Mouse (Mus musculus): ENCODE data around the gene Rpl5.

Rpl5 gene

GRCm38 (mm10) chr5:107900206-107901013 is at the start of gene Rpl5:
Gene Rpl5 (plus strand): TSS chr5:107900502.
- peak; percentile 93 to 96 for DNase-seq (ENCODE audit: low spot score in 2 of 2)

GRCm38 (mm10) chr5:107853807-107854206 is 46.5 kb upstream of the Rpl5 start:
- no peak for DNase-seq (ENCODE audit: low spot score in 2 of 2)

DNA sequence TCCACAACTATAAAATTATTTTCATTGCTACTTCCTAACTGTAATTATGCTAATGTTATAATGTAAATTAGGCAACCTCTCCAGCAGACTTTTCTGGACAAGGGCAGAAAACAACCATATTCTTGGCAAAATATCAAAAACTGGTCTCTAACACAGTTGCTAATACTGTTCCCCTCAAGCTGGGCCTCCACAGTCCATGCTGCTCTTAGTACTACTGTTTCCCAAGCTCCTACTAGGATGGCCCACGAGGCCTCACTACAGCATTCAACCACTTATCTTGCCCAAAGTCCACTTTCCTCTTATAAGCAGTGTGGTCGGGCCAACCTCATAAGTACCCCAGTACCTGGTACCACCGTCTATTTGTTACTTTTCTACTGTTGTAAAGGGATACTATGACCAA is 45.7 kb upstream of the Rpl5 start:
- no peak for DNase-seq (ENCODE audit: low spot score in 2 of 2)

- DNase-seq (ENCODE audit: low spot score in 2 of 2): no peak
Measured at GRCm38 (mm10) chr5:107855546-107855945, 44.8 kb upstream of the Rpl5 start.

DNA sequence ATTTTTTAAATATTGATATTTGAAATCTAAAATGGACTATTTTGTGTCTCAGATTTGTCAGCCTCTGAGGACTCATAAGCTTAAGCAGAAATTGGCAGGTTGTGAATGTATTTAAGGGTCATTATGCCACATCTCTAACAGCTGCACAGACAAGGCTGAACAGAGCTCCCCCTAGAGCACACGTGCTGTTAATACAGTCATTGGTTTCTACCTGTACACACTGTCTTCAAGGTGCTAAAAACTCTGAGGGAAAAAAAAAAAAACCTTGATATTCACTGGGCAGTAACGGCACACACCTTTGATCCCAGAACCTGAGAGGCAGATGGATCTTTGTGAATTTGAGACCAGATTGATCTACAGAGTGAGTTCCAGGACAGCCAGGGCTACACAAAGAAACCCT is 41.3 kb upstream of the Rpl5 start:
- DNase-seq (ENCODE audit: low spot score in 2 of 2): no peak

GRCm38 (mm10) chr5:107863971-107864370 is 36.3 kb upstream of the Rpl5 start:
- no peak for DNase-seq (ENCODE audit: low spot score in 2 of 2)

- DNase-seq (ENCODE audit: low spot score in 2 of 2): peak; percentile 23 to 32
Measured at GRCm38 (mm10) chr5:107866127-107867126, 33.9 kb upstream of the Rpl5 start.

GRCm38 (mm10) chr5:107867970-107868904 is 32.1 kb upstream of the Rpl5 start:
- peak; percentile 72 for DNase-seq (ENCODE audit: low spot score in 2 of 2)

DNA sequence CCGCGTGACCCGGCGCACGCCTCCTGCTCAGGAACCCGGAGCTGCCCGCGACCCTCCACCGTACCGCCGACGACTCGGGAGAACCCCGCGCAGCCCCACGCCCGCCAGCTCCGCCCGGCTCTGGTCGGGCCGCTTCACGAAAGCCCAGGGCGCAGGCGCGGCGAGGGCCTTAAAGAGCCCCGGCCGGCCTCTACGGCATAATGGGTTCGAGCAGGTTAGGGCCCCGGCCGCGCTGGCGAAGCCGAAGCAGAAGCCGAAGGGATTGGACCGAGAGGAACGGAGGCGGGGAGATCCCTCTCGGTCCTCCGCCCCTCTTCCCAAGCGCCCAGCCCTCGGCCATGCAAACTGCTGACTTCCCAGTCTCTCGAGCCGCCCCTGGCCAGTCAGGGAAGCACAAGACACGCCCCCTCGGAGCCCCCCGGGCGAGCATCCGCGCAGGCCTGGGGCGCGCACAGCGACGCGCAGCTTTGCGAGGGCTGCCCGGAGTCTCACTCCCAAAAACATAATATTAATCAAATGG is 31.3 kb upstream of the Rpl5 start:
- peak; percentile 83 to 85 for DNase-seq (ENCODE audit: low spot score in 2 of 2)

DNA sequence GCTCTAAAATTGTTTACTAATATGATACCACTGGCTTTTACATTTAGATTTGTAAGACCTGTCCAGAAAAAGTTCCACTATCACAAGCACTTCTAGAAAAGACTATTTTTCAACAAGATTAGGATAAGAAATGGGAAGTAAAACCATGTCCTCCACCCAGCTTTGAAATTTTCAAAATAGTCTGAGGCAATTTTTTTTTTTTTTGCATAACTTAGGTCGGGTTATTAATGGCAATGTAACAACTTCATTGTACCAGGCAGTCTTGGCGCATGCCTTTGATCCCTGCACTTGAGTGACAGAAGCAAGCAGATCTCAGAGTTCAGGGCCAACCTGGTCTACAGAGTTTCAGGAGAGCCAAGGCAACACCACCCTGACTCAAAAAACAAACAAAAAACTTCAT is 30.6 kb upstream of the Rpl5 start:
- peak in 1 of 2 experiments; percentile 17 for DNase-seq (ENCODE audit: low spot score in 2 of 2)

DNA sequence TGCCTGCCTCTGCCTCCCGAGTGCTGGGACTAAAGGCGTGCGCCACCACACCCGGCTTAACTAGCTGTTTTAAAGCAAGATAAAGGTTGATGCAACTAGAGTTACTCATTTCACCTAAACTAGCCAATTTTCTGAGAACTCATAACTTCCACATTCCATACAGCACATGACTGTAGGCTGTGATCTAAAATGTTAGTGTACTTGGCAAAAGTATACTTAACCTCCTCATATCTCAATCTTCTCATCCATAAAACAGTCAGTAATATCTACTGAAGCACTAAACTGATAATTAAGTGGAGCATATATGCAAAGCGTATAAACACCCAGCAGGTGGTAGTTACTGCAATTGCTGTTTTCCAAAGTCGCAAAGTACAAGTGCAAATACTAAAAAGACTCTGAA is 27.0 kb upstream of the Rpl5 start:
- DNase-seq (ENCODE audit: low spot score in 2 of 2): no peak

DNA sequence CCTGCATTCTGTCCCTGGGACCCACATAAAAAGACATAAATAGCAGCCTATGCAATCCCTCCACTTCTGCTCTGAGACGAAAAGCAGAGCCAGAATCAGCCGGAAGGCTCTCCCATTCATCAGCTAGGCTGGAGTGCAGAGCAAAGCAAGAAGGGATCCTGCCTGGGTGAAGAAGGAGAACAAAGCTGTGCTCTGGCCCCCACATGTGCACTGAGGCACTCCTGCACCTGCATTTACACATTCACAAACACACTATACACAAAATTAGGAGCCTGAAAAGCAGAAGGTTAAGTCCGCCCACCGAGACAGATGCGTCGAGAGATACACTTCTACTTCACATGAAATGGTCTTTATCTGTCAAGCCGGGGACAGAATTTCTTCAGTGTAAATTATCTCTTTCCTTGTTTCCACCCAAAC is 26.4 kb upstream of the Rpl5 start:
- DNase-seq (ENCODE audit: low spot score in 2 of 2): peak; percentile 23 to 58

- DNase-seq (ENCODE audit: low spot score in 2 of 2): peak; percentile 16 to 55
Measured at GRCm38 (mm10) chr5:107874561-107875260, 25.6 kb upstream of the Rpl5 start, which contains the start of gene Evi5. Gene Evi5 (minus strand): TSS chr5:107875107.

- no peak for DNase-seq (ENCODE audit: low spot score in 2 of 2)
Measured at GRCm38 (mm10) chr5:107875261-107875611, 25.1 kb upstream of the Rpl5 start.

- no peak for DNase-seq (ENCODE audit: low spot score in 2 of 2)
Measured at GRCm38 (mm10) chr5:107877053-107877452, 23.2 kb upstream of the Rpl5 start.

DNA sequence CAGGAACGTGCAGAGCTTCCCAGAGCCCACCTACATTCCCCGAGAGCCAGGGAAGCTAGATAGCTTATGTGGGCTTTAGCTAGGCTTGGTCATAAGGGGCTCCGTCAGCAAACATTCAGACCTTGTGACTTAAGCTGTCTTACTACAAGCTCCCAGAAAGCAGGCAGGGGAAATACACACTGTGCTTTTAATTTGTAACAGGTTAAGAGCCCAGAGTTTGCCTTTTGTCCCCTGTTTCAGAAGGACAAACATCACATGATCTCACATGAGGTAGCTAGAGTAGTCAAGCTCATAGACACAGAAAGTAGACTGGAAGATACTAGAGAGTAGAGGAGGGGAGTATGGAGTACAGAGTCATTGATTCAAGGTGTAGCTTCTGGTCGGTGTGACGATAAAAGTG is 19.6 kb upstream of the Rpl5 start:
- DNase-seq (ENCODE audit: low spot score in 2 of 2): no peak

GRCm38 (mm10) chr5:107889994-107890888 is 10.1 kb upstream of the Rpl5 start:
- DNase-seq (ENCODE audit: low spot score in 2 of 2): no peak

- DNase-seq (ENCODE audit: low spot score in 2 of 2): peak in 1 of 2 experiments; percentile 23
Measured at GRCm38 (mm10) chr5:107891515-107891914, 8.8 kb upstream of the Rpl5 start.

GRCm38 (mm10) chr5:107894676-107895075 is 5.6 kb upstream of the Rpl5 start:
- DNase-seq (ENCODE audit: low spot score in 2 of 2): no peak
